Mouse (Mus musculus): ENCODE measurements around the gene Phf13. TPM values are rescaled to one million over a fixed set of nuclear protein-coding genes. Genes with fewer than 3 reads are reported as not detected.

Phf13 gene
- polyA plus RNA-seq, 1 experiment from 2014 or later = 33.4 TPM

GRCm38 (mm10) chr4:151946211-151946610, 49.8 kb downstream of the Phf13 start:
- Histone ChIP-seq H3K27me3 (ENCODE audit: low read depth, poor library complexity, severe bottlenecking) (no peaks in the 10 kb centered on the region), H3K36me3 (peaks cover 48% of the 10 kb centered on the region), H3K4me1 (no peaks in the 10 kb centered on the region), H3K27ac (no peak overlapping the region), H3K9me3 (replicated peaks) (no peaks in the 10 kb centered on the region), H3K4me3 (no peak overlapping the region)
- WGBS = 93% methylated on average over 11 of the region's 11 CpGs
- DNase-seq (ENCODE audit: low spot score) = no peak

Other genes starting within 250 kb of the Phf13 start
- gene Camta1, start 134.4 kb downstream of the Phf13 start, polyA plus RNA-seq (2016; fragmentation: Nextera tagmentation; extraction: Ambion mirVana) = 94.3 and 102 TPM in 2 replicates
- gene Dnajc11, start 62.6 kb downstream of the Phf13 start, polyA plus RNA-seq (2016; fragmentation: Nextera tagmentation; extraction: Ambion mirVana) = 121 TPM in 2 replicates
- 36.0 and 43.1 TPM in 2 replicates for gene Thap3, start 7.3 kb downstream of the Phf13 start, polyA plus RNA-seq (2016; fragmentation: Nextera tagmentation; extraction: Ambion mirVana)
- 9.7 and 10.6 TPM in 2 replicates for gene Klhl21, start 12.5 kb upstream of the Phf13 start, polyA plus RNA-seq (2016; fragmentation: Nextera tagmentation; extraction: Ambion mirVana)
- gene Zbtb48, start 31.4 kb upstream of the Phf13 start, polyA plus RNA-seq (2016; fragmentation: Nextera tagmentation; extraction: Ambion mirVana) = 24.5 and 26.5 TPM in 2 replicates
- gene Tas1r1, start 42.3 kb upstream of the Phf13 start, polyA plus RNA-seq (2016; fragmentation: Nextera tagmentation; extraction: Ambion mirVana) = 0.35 and 0.65 TPM in 2 replicates
- gene Nol9, start 43.1 kb upstream of the Phf13 start, polyA plus RNA-seq (2016; fragmentation: Nextera tagmentation; extraction: Ambion mirVana) = 52.1 and 54.1 TPM in 2 replicates
- 9.5 and 13.3 TPM in 2 replicates for gene Plekhg5, start 76.2 kb upstream of the Phf13 start, polyA plus RNA-seq (2016; fragmentation: Nextera tagmentation; extraction: Ambion mirVana)
- gene Tnfrsf25, start 119.7 kb upstream of the Phf13 start, polyA plus RNA-seq (2016; fragmentation: Nextera tagmentation; extraction: Ambion mirVana) = 0.67 and 0.75 TPM in 2 replicates
- 2.9 and 3.2 TPM in 2 replicates for gene Espn, start 156.1 kb upstream of the Phf13 start, polyA plus RNA-seq (2016; fragmentation: Nextera tagmentation; extraction: Ambion mirVana)
- not detected in 2 replicates for gene Hes2, start 162.6 kb upstream of the Phf13 start, polyA plus RNA-seq (2016; fragmentation: Nextera tagmentation; extraction: Ambion mirVana)
- 34.8 and 36.7 TPM in 2 replicates for gene Acot7, start 181.9 kb upstream of the Phf13 start, polyA plus RNA-seq (2016; fragmentation: Nextera tagmentation; extraction: Ambion mirVana)